Mouse (Mus musculus) heart, embryonic 10.5 days (tissue): Measurements from ENCODE around the gene Slc35g2. TPM values are rescaled to one million over a fixed set of nuclear protein-coding genes. Genes with fewer than 3 reads are reported as not detected.

Source experiments
- DNase-seq: peaks from one replicate; pipeline ENCODE4 v3.0.0-alpha.2; 2017; ENCODE audit warnings: low spot score
- H3K27ac ChIP-seq: fragments of 300-500 bp; sonication (generic); 2 replicates; pipeline ENCODE4 v1.5.1; 2016; ENCODE audit warnings: mild to moderate bottlenecking
- H3K27me3 ChIP-seq: fragments of 300-500 bp; sonication (generic); 2 replicates; pipeline ENCODE4 v1.6.1; 2016; ENCODE audit warnings: mild to moderate bottlenecking; ENCODE audit not compliant: poor library complexity, insufficient read depth, severe bottlenecking
- H3K36me3 ChIP-seq: fragments of 300-500 bp; sonication (generic); 2 replicates; pipeline ENCODE4 v1.6.1; 2016; ENCODE audit warnings: mild to moderate bottlenecking, moderate library complexity
- H3K4me1 ChIP-seq: fragments of 300-500 bp; sonication (generic); 2 replicates; pipeline ENCODE4 v1.6.1; 2016; ENCODE audit warnings: mild to moderate bottlenecking
- H3K4me3 ChIP-seq: fragments of 300-500 bp; sonication (generic); 2 replicates; pipeline ENCODE4 v1.5.1; 2016; ENCODE audit warnings: mild to moderate bottlenecking, moderate library complexity
- H3K9me3 ChIP-seq: fragments of 300-500 bp; sonication (generic); 2 replicates; pipeline ENCODE4 v1.6.1; 2016; ENCODE audit warnings: mild to moderate bottlenecking, moderate library complexity
- WGBS: fragments of 180-500 bp; shearing (Covaris S2); methylation state at CpG from one replicate; pipeline ENCODE4 v1.1.7; 2016; 5-methylcytosine and 5-hydroxymethylcytosine counted together
- polyA plus RNA-seq: library from polyadenylated mRNA; unstranded; fragments of >200 nt; fragmentation: Nextera tagmentation; extraction: Ambion mirVana; gene quantifications from 2 replicates; pipeline ENCODE4 v1.2.1, GENCODE M21; 2016

Gene Slc35g2
- polyA plus RNA-seq, 1 experiment from 2014 or later: 9.0 TPM

- no peak overlapping the region for H3K4me3 ChIP-seq
- no peaks in the 10 kb centered on the region for H3K27me3 ChIP-seq
- no peak overlapping the region for H3K27ac ChIP-seq
- H3K36me3 ChIP-seq: peaks cover 8% of the 10 kb centered on the region
- no peaks in the 10 kb centered on the region for H3K4me1 ChIP-seq
- H3K9me3 ChIP-seq: no peaks in the 10 kb centered on the region
- WGBS: 92% methylated on average over 4 of the region's 4 CpGs
- no peak for DNase-seq
These were observed 65.4 kb downstream of the Slc35g2 start for GRCm38 (mm10) chr9:100505498-100505897.

Other genes starting within 250 kb of the Slc35g2 start
- gene Il20rb, start 84.3 kb downstream of the Slc35g2 start, polyA plus RNA-seq: 1.2 and 1.4 TPM in 2 replicates
- 50.3 and 61.2 TPM in 2 replicates for gene Nck1, start 25.0 kb downstream of the Slc35g2 start, polyA plus RNA-seq
- gene Stag1, start 26.7 kb upstream of the Slc35g2 start, polyA plus RNA-seq: 34.4 and 38.1 TPM in 2 replicates